Mouse (Mus musculus) liver, embryonic 14.5 days (tissue): ENCODE data around the gene Nsrp1.
"Not testable (repeated sequence)": the region's sequence is repeated elsewhere in the genome, so short reads cannot be mapped to it uniquely, and the experiment has no call there.

Experiments
- CTCF ChIP-seq: IDR thresholded peaks from 2 replicates; pipeline ENCODE4 v1.5.1; 2016; ENCODE audit warnings: antibody characterized with exemption, low read depth, control low read depth
- EP300 ChIP-seq: IDR thresholded peaks from 2 replicates; pipeline ENCODE4 v1.6.1; 2016; ENCODE audit warnings: antibody characterized with exemption, low read depth

DNA sequence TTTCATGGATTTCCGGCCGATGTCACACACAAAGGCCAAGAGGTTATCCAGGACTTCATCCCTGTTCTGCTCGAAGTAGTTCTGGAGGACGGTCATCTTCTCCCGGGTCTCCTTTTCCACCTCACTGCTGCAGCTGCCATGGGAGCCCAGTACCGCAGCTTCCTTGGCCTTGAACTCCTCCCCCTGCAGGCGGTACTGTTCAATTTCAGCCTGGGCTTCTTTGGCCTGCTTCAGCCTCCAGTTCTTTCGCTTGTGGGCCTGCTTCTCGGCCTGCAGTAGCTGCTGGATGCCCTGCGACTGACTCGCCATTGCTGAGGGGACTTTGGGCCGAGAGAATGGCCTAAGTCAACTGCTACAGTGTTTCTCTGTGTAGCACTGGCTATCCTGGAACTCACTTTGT lies 29.6 kb upstream of the Nsrp1 start:
- peak; percentile 36 for TF ChIP-seq CTCF
- not testable (repeated sequence) for TF ChIP-seq EP300
